Mouse (Mus musculus): ENCODE data around the gene Itpr1.

- TF ChIP-seq EP300 (IDR thresholded peaks at IDR 0.05; ENCODE audit: insufficient read depth, low read depth, low read length) (no peak), POLR2A (IDR thresholded peaks at IDR 0.05; ENCODE audit: insufficient read depth, low read length) (no peak)
These were observed 12.1 kb downstream of the Itpr1 start for GRCm38 (mm10) chr6:108225027-108225426.

Data from ES-Bruce4 (cell line).